Mouse (Mus musculus): ENCODE measurements around the gene Sp100.
"Not testable (repeated sequence)": the region's sequence is repeated elsewhere in the genome, so short reads cannot be mapped to it uniquely, and the experiment has no call there.

Gene Sp100

GRCm38 (mm10) chr1:85649881-85650280, at the start of gene Sp100:
Sp100 (plus strand) TSS chr1:85649988.
- DNase-seq (ENCODE audit: low spot score in 2 of 2) = not testable (repeated sequence)

GRCm38 (mm10) chr1:85600078-85600477, 49.7 kb upstream of the Sp100 start, which contains the start of gene Sp140:
Sp140 (plus strand) TSS chr1:85600378.
- DNase-seq (ENCODE audit: low spot score in 2 of 2) = not testable (repeated sequence)

- not testable (repeated sequence) for DNase-seq (ENCODE audit: low spot score in 2 of 2)
These were observed 49.0 kb upstream of the Sp100 start for GRCm38 (mm10) chr1:85600794-85601193.

- DNase-seq (ENCODE audit: low spot score in 2 of 2) = not testable (repeated sequence)
These were observed 45.4 kb upstream of the Sp100 start for GRCm38 (mm10) chr1:85604341-85604740.

- not testable (repeated sequence) for DNase-seq (ENCODE audit: low spot score in 2 of 2)
These were observed 41.4 kb upstream of the Sp100 start for GRCm38 (mm10) chr1:85608361-85608760.

GRCm38 (mm10) chr1:85610581-85610980, 39.2 kb upstream of the Sp100 start:
- not testable (repeated sequence) for DNase-seq (ENCODE audit: low spot score in 2 of 2)

- DNase-seq (ENCODE audit: low spot score in 2 of 2) = not testable (repeated sequence)
These were observed 34.7 kb upstream of the Sp100 start for GRCm38 (mm10) chr1:85615096-85615495.

DNA sequence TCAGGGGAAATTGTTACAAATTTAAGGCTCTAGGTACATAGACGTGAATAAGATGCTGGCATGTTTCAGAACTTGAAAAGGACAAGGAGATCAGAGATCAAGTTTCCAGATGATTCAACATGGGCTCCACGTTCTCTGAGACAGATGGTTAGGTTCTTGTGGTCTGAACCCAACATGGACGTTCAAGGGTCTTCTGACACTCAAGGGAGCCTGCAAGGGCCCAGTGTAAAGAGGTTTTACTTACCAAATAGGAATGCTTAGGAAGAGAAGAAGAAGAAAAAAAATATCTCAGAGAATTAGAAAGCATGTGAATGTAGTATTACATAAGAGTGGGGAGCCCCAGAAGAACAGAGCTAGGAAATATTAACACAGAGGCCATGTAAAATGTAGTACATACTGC, 34.0 kb upstream of the Sp100 start:
- not testable (repeated sequence) for DNase-seq (ENCODE audit: low spot score in 2 of 2)

DNA sequence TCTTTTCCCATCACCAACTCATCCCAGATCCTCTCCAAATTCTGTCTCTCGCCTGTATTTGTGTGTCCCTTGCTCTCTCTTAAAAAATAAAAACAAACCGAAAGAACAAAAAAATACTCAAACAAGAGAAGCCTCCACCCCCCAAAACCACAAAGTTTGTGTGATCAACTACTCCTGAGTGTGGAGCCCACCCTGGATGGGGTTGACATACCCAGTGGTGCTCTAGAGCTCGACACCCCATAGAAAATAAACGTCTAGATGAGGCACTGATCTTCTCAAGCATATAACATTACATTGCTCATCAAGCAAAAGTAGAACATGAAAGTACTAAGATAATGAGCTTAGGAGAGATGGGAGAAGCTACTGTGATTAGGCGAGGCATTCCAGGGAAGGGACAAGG, 32.6 kb upstream of the Sp100 start:
- not testable (repeated sequence) for DNase-seq (ENCODE audit: low spot score in 2 of 2)

DNA sequence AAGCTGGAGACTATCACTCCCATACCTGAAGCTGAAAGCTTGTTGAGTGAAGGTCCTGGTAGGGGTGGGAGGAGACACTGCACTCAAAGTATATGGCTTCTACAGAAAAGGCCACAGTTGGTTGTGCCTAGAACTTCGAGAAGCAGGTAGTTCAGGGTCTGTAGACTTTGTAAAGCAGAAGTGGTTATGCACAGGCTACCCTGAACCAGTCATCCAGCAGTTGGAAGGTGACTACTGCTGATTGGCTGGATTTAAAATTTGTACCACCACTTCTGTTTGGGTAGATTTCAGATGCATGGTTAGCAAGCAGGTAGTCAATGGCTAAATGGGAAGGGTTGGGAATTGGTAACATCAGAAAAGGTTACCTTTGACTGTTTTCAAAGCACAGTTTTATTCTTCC, 31.1 kb upstream of the Sp100 start:
- DNase-seq (ENCODE audit: low spot score in 2 of 2) = not testable (repeated sequence)

GRCm38 (mm10) chr1:85636936-85637335, 12.9 kb upstream of the Sp100 start:
- not testable (repeated sequence) for DNase-seq (ENCODE audit: low spot score in 2 of 2)

- DNase-seq (ENCODE audit: low spot score in 2 of 2) = not testable (repeated sequence)
These were observed 11.6 kb upstream of the Sp100 start for GRCm38 (mm10) chr1:85638144-85638543.

GRCm38 (mm10) chr1:85650524-85650923, 736 bp downstream of the Sp100 start:
- not testable (repeated sequence) for DNase-seq (ENCODE audit: low spot score in 2 of 2)

DNA sequence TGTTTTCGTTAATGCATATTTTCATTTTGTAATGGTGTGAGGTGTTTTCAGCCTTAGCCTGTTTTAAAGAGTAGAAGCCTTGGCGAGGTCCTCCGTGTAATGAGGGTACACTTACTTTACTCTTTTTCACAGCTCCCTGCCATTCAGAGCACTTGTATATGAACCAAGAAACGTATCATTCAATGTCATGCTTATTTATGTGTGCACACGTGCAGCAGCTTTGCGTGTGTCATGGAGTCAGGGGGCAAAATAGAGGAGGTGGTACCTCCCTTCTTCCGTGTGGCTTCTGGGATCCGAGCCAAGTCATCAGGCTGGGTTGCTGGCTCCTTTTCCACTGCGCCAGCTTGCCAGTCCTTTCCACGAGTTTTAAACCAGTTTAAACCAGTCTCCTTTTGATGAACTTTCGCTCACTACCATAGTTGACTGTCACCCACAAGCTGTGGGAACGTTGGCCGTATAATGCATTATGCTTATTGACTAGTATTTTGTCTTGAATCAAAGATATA, 2.0 kb downstream of the Sp100 start:
- not testable (repeated sequence) for DNase-seq (ENCODE audit: low spot score in 2 of 2)

DNA sequence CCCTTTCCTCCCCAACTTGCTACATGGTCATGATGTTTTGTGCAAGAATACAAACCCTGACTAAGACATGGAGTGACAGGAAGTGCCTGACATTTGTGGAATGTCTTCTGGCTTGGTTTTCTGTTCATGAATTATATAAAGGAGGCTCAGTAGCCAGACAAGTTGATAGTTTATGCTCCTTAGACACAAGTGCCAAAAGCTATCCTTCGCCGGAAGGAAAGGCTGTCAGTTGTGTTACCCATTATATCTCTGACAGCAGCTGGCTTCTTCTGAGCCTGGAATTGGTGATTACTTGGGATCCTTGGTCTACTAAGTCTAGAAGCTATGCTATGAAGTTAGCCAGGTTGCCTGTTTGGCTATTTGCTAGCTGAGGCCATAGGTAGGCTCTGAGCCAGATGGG, 7.4 kb downstream of the Sp100 start:
- DNase-seq (ENCODE audit: low spot score in 2 of 2) = not testable (repeated sequence)

DNA sequence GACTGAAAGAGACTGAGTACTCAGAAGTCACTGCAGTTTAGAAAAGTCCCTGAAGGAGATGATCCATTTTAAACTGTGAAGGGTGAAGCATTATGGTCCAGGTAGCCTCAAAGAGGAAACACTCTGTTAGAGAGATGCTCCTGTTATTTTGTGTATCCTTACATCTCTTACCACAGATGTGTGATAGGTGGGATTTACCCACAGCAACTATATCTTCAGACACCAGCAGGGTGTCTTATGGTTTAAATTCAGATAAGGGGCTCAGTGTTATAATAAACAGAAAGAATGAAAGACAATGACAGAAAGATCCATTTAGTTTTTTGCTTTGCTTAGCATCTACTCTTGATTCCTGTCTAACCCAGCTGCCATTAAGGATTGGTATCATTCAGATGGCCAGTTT, 14.5 kb downstream of the Sp100 start:
- no peak for DNase-seq (ENCODE audit: low spot score in 2 of 2)

DNA sequence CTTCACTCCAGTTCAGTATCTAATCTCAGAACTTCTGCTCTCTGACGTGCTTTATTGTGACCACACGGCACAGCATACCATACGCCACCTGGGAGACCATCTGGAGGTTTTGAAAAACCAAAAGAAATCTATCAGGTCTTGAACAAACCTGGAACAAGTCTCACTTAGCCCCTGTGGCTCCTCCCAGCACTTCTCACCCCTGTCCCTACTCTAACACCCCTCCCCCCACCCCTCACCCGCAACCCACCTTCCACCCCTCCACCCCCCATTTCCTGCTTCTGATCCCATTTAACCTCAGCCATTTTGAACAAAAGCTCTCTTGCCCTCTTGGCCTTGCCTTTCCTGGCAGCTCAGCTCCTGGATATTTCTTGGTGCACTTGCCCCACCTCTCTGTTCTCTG, 30.4 kb downstream of the Sp100 start:
- no peak for DNase-seq (ENCODE audit: low spot score in 2 of 2)

- no peak for DNase-seq (ENCODE audit: low spot score in 2 of 2)
These were observed 36.9 kb downstream of the Sp100 start for GRCm38 (mm10) chr1:85686666-85687065.

- DNase-seq (ENCODE audit: low spot score in 2 of 2) = no peak
These were observed 37.6 kb downstream of the Sp100 start for GRCm38 (mm10) chr1:85687346-85687745.

DNA sequence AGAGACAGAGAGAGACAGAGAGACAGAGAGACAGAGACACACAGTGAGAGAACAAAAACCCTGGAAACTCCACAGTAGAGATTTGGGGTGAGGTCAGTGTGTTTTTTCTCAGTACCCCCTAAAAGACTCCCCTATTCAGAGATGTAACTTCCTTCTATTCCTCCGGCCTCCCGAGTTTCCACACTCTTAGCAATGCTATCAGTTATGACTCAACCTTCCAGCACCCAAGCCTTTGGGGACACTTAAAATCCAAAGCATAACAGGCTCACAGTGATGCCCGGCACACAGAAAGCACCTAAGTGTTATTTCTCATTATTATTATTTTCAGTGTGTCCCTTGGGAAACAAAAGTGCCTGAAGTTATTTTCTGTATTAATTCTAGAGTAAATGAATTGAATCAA, 40.8 kb downstream of the Sp100 start:
- DNase-seq (ENCODE audit: low spot score in 2 of 2) = no peak

DNA sequence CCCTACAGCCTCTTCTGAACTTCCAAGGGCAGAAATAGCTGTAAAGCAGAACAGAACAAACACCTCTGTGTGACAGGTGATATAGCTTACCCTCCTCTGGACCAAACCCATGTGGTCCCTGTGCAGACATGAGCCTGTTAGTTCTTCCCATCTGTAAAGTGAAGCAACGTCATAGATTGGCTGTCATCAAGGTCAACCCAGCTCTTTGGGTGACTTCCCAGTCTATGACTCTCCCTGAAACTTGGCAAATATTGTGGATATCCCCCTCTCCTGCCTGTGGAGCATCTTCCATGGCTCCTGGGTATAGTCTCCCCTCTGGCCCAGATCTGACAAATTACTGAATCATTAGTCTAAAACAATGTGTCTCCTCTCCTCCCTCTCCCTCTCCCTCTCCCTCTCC, 42.5 kb downstream of the Sp100 start:
- no peak for DNase-seq (ENCODE audit: low spot score in 2 of 2)

- DNase-seq (ENCODE audit: low spot score in 2 of 2) = no peak
These were observed 43.5 kb downstream of the Sp100 start for GRCm38 (mm10) chr1:85693280-85693679.

DNA sequence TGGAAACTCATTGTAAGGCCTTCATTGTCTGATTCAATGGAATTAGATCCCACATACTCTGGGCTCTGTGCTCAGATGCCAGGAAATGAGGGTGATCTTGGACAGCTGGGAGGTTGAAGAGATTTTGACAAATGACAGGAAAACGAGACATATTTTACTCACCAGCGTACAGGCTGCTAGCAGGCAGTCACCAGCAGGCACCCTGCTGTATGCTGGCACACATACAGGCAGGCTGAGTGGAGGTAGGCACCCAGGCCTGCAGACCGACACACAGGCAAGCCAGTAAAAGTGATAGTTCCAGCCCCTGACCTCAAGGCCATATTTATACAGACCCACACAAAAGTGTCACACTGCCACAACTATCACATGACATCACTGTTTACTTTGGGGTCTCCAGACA, 45.9 kb downstream of the Sp100 start:
- no peak for DNase-seq (ENCODE audit: low spot score in 2 of 2)

Measured in right cerebral cortex, adult 2 months (tissue).